Mouse (Mus musculus) neural tube, embryonic 14.5 days (tissue): Measurements from ENCODE around the gene Ms4a4c. TPM values are rescaled to one million over a fixed set of nuclear protein-coding genes. Genes with fewer than 3 reads are reported as not detected.

Experiments
- ATAC-seq: fragments of 200-750 bp; cut with Nextera tagmentation; 2 replicates; pipeline ENCODE4 v1.8.0; 2017; ENCODE audit warnings: low read depth, mild to moderate bottlenecking, moderate TSS enrichment, moderate library complexity
- H3K27ac ChIP-seq: fragments of 300-500 bp; sonication (generic); 2 replicates; pipeline ENCODE4 v1.5.1; 2014; ENCODE audit warnings: low read depth, mild to moderate bottlenecking, control low read depth, low read length, moderate library complexity, mixed read lengths
- H3K27me3 ChIP-seq: fragments of 300-500 bp; sonication (generic); 2 replicates; pipeline ENCODE4 v1.6.1; 2014; ENCODE audit warnings: low read length; ENCODE audit not compliant: control insufficient read depth, insufficient read depth
- H3K36me3 ChIP-seq: fragments of 300-500 bp; sonication (generic); 2 replicates; pipeline ENCODE4 v1.6.1; 2014; ENCODE audit warnings: low read length, mixed read lengths; ENCODE audit not compliant: control insufficient read depth, insufficient read depth
- H3K4me1 ChIP-seq: fragments of 300-500 bp; sonication (generic); 2 replicates; pipeline ENCODE4 v1.6.1; 2014; ENCODE audit warnings: low read length; ENCODE audit not compliant: control insufficient read depth, insufficient read depth
- H3K4me2 ChIP-seq: fragments of 300-500 bp; sonication (generic); 2 replicates; pipeline ENCODE4 v1.6.1; 2014; ENCODE audit warnings: mild to moderate bottlenecking, low read depth, low read length, control low read depth
- H3K4me3 ChIP-seq: fragments of 300-500 bp; sonication (generic); 2 replicates; pipeline ENCODE4 v1.5.1; 2014; ENCODE audit warnings: low read depth, low read length, control low read depth, mixed read lengths
- H3K9ac ChIP-seq: fragments of 300-500 bp; sonication (generic); replicated peaks from 2 replicates; pipeline ENCODE4 v1.6.1; 2014; ENCODE audit warnings: low read depth, mild to moderate bottlenecking, control low read depth, low read length, mixed read lengths
- H3K9me3 ChIP-seq: fragments of 300-500 bp; sonication (generic); 2 replicates; pipeline ENCODE4 v1.6.1; 2016; ENCODE audit warnings: low read length; ENCODE audit not compliant: control insufficient read depth
- WGBS: fragments of 180-500 bp; shearing (Covaris S2); extraction: QIAGEN DNeasy Blood & Tissue Kit; methylation state at CpG from one replicate; pipeline ENCODE4 v1.1.7; 2014; 5-methylcytosine and 5-hydroxymethylcytosine counted together
- polyA plus RNA-seq: library from polyadenylated mRNA; unstranded; fragments of >200 nt; fragmentation: Nextera tagmentation; extraction: Ambion mirVana; gene quantifications from 2 replicates; pipeline ENCODE4 v1.2.1, GENCODE M21; 2014

The Ms4a4c gene
- not detected in 2 replicates for polyA plus RNA-seq

- 93% methylated on average over 3 of the region's 3 CpGs for WGBS
- no peaks in the 10 kb centered on the region for H3K36me3 ChIP-seq
- H3K9me3 ChIP-seq: no peaks in the 10 kb centered on the region
- no peak within 1 kb of the TSS for H3K9ac ChIP-seq
- no peak for ATAC-seq
- H3K27ac ChIP-seq: no peak within 1 kb of the TSS
- no peak within 1 kb of the TSS for H3K4me2 ChIP-seq
- H3K27me3 ChIP-seq: no peaks in the 10 kb centered on the region
- no peaks in the 10 kb centered on the region for H3K4me1 ChIP-seq
- no peak within 1 kb of the TSS for H3K4me3 ChIP-seq
Observed at GRCm38 (mm10) chr19:11404527-11404926, at the start of gene Ms4a4c. TSS of gene Ms4a4c (plus strand) at chr19:11404770.

GRCm38 (mm10) chr19:11355730-11356129, 48.8 kb upstream of the Ms4a4c start:
- WGBS: 92% methylated on average over 7 of the region's 7 CpGs
- H3K4me3 ChIP-seq: no peak overlapping the region
- no peak overlapping the region for H3K4me2 ChIP-seq
- H3K9me3 ChIP-seq: no peaks in the 10 kb centered on the region
- no peak for ATAC-seq
- H3K27me3 ChIP-seq: no peaks in the 10 kb centered on the region
- H3K27ac ChIP-seq: no peak overlapping the region
- no peak overlapping the region for H3K9ac ChIP-seq
- no peaks in the 10 kb centered on the region for H3K4me1 ChIP-seq
- H3K36me3 ChIP-seq: no peaks in the 10 kb centered on the region

GRCm38 (mm10) chr19:11360106-11360505, 44.5 kb upstream of the Ms4a4c start:
- Histone ChIP-seq H3K4me1 (no peaks in the 10 kb centered on the region), H3K27me3 (no peaks in the 10 kb centered on the region), H3K4me2 (no peak overlapping the region), H3K9ac (no peak overlapping the region), H3K36me3 (no peaks in the 10 kb centered on the region), H3K4me3 (no peak overlapping the region), H3K9me3 (no peaks in the 10 kb centered on the region), H3K27ac (no peak overlapping the region)
- ATAC-seq: no peak
- WGBS: 62% methylated on average over 3 of the region's 3 CpGs

DNA sequence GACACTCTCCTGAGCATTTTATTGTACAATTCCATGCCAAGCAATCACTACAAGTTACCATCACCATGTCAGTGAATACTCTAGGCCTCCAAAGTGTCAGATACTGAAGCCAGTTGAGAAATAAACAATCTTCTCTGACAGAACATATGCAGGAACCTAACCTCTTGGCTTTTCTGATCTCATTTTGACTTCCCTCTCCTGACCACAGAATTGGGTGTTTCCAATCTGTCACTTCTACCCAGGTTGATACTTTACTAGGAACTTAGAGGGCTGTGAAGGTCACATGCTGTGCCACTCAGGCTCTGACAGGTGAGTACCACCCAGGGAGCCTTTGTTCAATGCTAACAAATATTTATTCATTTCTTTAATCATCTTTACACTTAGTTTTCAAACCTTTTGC, 42.6 kb upstream of the Ms4a4c start:
- H3K27ac ChIP-seq: no peak overlapping the region
- H3K36me3 ChIP-seq: no peaks in the 10 kb centered on the region
- ATAC-seq: no peak
- no peak overlapping the region for H3K9ac ChIP-seq
- H3K27me3 ChIP-seq: no peaks in the 10 kb centered on the region
- H3K4me2 ChIP-seq: no peak overlapping the region
- no peaks in the 10 kb centered on the region for H3K9me3 ChIP-seq
- no peaks in the 10 kb centered on the region for H3K4me1 ChIP-seq
- no peak overlapping the region for H3K4me3 ChIP-seq

GRCm38 (mm10) chr19:11368310-11368709, 36.3 kb upstream of the Ms4a4c start:
- Histone ChIP-seq H3K4me1 (no peaks in the 10 kb centered on the region), H3K9me3 (no peaks in the 10 kb centered on the region), H3K27me3 (no peaks in the 10 kb centered on the region), H3K4me3 (no peak overlapping the region), H3K36me3 (no peaks in the 10 kb centered on the region), H3K9ac (no peak overlapping the region), H3K27ac (no peak overlapping the region), H3K4me2 (no peak overlapping the region)
- ATAC-seq: no peak
- 93% methylated on average over 3 of the region's 3 CpGs for whole genome bisulfite sequencing

GRCm38 (mm10) chr19:11371181-11371580, 33.4 kb upstream of the Ms4a4c start:
- Histone ChIP-seq H3K36me3 (no peaks in the 10 kb centered on the region), H3K27me3 (no peaks in the 10 kb centered on the region), H3K9me3 (no peaks in the 10 kb centered on the region), H3K4me2 (no peak overlapping the region), H3K27ac (no peak overlapping the region), H3K4me3 (no peak overlapping the region), H3K9ac (no peak overlapping the region), H3K4me1 (no peaks in the 10 kb centered on the region)
- no peak for ATAC-seq

DNA sequence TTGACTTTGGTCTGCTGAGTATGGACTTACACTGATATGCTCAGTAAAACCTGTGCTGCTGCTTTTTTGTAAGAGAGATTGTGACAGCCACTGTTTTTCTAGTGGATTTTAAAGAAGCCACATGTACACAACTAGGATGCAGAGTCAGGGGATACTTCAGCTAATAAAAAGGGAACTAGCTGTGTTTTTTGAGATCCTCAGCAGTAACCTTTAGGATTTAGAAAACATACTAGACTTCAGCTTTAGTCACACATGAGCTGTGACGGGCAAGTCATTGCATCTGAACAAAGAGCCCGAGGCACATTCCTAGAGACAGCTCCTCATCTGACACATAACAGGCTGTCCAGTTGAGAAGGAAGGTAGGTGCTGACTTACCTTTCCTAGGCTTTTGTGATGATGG, 29.3 kb upstream of the Ms4a4c start, which contains the start of gene Ms4a4a:
TSS of gene Ms4a4a (plus strand) at position 251 of the 400 bp plus-strand sequence.
- Histone ChIP-seq H3K4me2 (no peak within 1 kb of the TSS), H3K9me3 (no peaks in the 10 kb centered on the region), H3K9ac (no peak within 1 kb of the TSS), H3K4me1 (no peaks in the 10 kb centered on the region), H3K4me3 (no peak within 1 kb of the TSS), H3K27me3 (no peaks in the 10 kb centered on the region), H3K27ac (no peak within 1 kb of the TSS), H3K36me3 (no peaks in the 10 kb centered on the region)
- no peak for ATAC-seq
- WGBS: 80% methylated on average over 2 of the region's 2 CpGs

GRCm38 (mm10) chr19:11376399-11376798, 28.2 kb upstream of the Ms4a4c start:
- H3K4me3 ChIP-seq: no peak overlapping the region
- ATAC-seq: no peak
- no peaks in the 10 kb centered on the region for H3K36me3 ChIP-seq
- no peaks in the 10 kb centered on the region for H3K4me1 ChIP-seq
- no peak overlapping the region for H3K27ac ChIP-seq
- 78% methylated on average over 2 of the region's 2 CpGs for WGBS
- H3K4me2 ChIP-seq: no peak overlapping the region
- H3K27me3 ChIP-seq: no peaks in the 10 kb centered on the region
- no peaks in the 10 kb centered on the region for H3K9me3 ChIP-seq
- H3K9ac ChIP-seq: no peak overlapping the region

GRCm38 (mm10) chr19:11387109-11387508, 17.5 kb upstream of the Ms4a4c start:
- Histone ChIP-seq H3K4me3 (no peak overlapping the region), H3K4me1 (no peaks in the 10 kb centered on the region), H3K9ac (no peak overlapping the region), H3K36me3 (no peaks in the 10 kb centered on the region), H3K27me3 (no peaks in the 10 kb centered on the region), H3K27ac (no peak overlapping the region), H3K9me3 (no peaks in the 10 kb centered on the region), H3K4me2 (no peak overlapping the region)
- WGBS: 83% methylated on average over 2 of the region's 2 CpGs
- ATAC-seq: no peak

DNA sequence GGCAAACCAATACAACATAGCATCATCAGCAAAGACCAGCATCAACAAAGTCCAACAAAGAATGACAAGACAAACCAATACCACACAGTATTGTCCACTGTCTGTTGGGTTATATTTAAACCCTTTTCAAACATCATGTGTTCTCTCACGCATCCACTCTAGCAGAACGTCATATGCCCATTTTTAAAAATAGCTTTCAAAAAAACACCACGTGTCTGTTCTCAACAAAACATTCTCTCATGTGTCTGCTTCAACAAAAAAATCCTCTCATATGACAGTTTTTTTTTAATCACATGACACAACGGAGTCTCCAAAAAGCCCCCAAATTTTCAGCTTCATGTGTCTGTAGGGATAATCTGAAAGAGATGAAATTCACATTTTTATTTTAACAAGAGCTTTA, 16.9 kb upstream of the Ms4a4c start:
- 85% methylated on average over 4 of the region's 4 CpGs for WGBS
- no peaks in the 10 kb centered on the region for H3K36me3 ChIP-seq
- no peaks in the 10 kb centered on the region for H3K27me3 ChIP-seq
- H3K9ac ChIP-seq: no peak overlapping the region
- no peak overlapping the region for H3K27ac ChIP-seq
- no peak overlapping the region for H3K4me2 ChIP-seq
- H3K4me1 ChIP-seq: no peaks in the 10 kb centered on the region
- ATAC-seq: no peak
- H3K9me3 ChIP-seq: no peaks in the 10 kb centered on the region
- no peak overlapping the region for H3K4me3 ChIP-seq
